Mouse (Mus musculus) heart, postnatal 0 days (tissue): ENCODE data around the gene Gm21974.

ENCODE experiments used
- CTCF ChIP-seq: IDR thresholded peaks from 2 replicates; pipeline ENCODE4 v1.5.1; 2016; ENCODE audit warnings: antibody characterized with exemption, control low read depth, low read depth
- EP300 ChIP-seq: IDR thresholded peaks from 2 replicates; pipeline ENCODE4 v1.6.1; 2016; ENCODE audit warnings: antibody characterized with exemption, low read depth

DNA sequence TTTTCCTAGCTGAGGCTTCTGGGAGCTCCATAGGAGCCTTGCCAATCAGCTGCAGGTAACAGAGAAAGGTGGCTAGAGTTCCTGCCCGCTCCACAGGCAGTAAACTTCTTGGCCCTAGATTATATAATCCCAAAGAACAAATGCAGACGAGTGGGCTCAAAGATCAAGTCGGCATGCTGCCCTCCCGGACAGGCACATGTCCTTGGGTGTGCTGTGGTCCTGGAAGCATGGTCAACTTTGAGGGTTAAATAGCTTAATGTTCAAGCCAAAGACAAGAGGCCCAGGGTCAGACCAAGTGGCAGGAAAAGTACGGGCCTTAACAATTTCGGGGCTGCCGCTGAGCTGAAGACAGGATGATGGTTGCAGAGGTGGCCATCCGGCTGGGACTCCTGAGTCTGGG lies 30.8 kb upstream of the Gm21974 start:
- TF ChIP-seq CTCF: no peak
- TF ChIP-seq EP300: no peak
